Mouse (Mus musculus) liver, embryonic 16.5 days (tissue): ENCODE measurements at regions not wholly inside any gene's neighbourhood (a gene's known extent, or its start where the extent isn't known, plus 50 kb on each side); places are given as distances from the start of the nearest gene placed in this dataset.

Experiments used
- ATAC-seq: fragments of 200-750 bp; cut with Nextera tagmentation; 2 replicates; pipeline ENCODE4 v1.8.0; 2017; ENCODE audit warnings: low read depth, mild to moderate bottlenecking, moderate number of reproducible peaks, moderate library complexity
- H3K27ac ChIP-seq: fragments of 300-500 bp; sonication (generic); 2 replicates; pipeline ENCODE4 v1.5.1; 2014; ENCODE audit warnings: mild to moderate bottlenecking, low read length
- H3K27me3 ChIP-seq: fragments of 300-500 bp; sonication (generic); 2 replicates; pipeline ENCODE4 v1.6.1; 2014; ENCODE audit warnings: low read depth, low read length, mixed read lengths; ENCODE audit not compliant: control insufficient read depth, insufficient read depth
- H3K36me3 ChIP-seq: fragments of 300-500 bp; sonication (generic); 2 replicates; pipeline ENCODE4 v1.6.1; 2014; ENCODE audit warnings: mild to moderate bottlenecking; ENCODE audit not compliant: control insufficient read depth, insufficient read depth
- H3K4me1 ChIP-seq: fragments of 300-500 bp; sonication (generic); 2 replicates; pipeline ENCODE4 v1.6.1; 2014; ENCODE audit warnings: low read depth, low read length, mixed read lengths; ENCODE audit not compliant: control insufficient read depth
- H3K4me2 ChIP-seq: fragments of 300-500 bp; sonication (generic); 2 replicates; pipeline ENCODE4 v1.6.1; 2014; ENCODE audit warnings: low read depth, low read length, mixed read lengths
- H3K4me3 ChIP-seq: fragments of 300-500 bp; sonication (generic); 2 replicates; pipeline ENCODE4 v1.5.1; 2014; ENCODE audit warnings: low read depth, mild to moderate bottlenecking, low read length
- H3K9ac ChIP-seq: fragments of 300-500 bp; sonication (generic); 2 replicates; pipeline ENCODE4 v1.6.1; 2014; ENCODE audit warnings: low read depth, low read length
- H3K9me3 ChIP-seq: fragments of 300-500 bp; sonication (generic); replicated peaks from 2 replicates; pipeline ENCODE4 v1.6.1; 2016; ENCODE audit warnings: low read length; ENCODE audit not compliant: control insufficient read depth
- WGBS: fragments of 180-500 bp; shearing (Covaris S2); extraction: QIAGEN DNeasy Blood & Tissue Kit; methylation state at CpG from one replicate; pipeline ENCODE4 v1.1.7; 2014; ENCODE audit not compliant: insufficient replicate concordance; 5-methylcytosine and 5-hydroxymethylcytosine counted together

GRCm38 (mm10) chr16:28982901-28983300 is 53.4 kb upstream of the Mb21d2 start:
- ATAC-seq = no peak
- Histone ChIP-seq H3K36me3 (no peaks in the 10 kb centered on the region), H3K27ac (no peak overlapping the region), H3K9me3 (no peaks in the 10 kb centered on the region), H3K9ac (no peak overlapping the region), H3K27me3 (no peaks in the 10 kb centered on the region), H3K4me2 (no peak overlapping the region), H3K4me3 (no peak overlapping the region), H3K4me1 (no peaks in the 10 kb centered on the region)
- 70% methylated on average over 7 of the region's 7 CpGs for WGBS
